Mouse (Mus musculus) megakaryocyte, embryonic 14.5 days (primary cell): ENCODE data around the gene Copb1.

ENCODE experiments used
- FLI1 ChIP-seq: IDR thresholded peaks from 2 replicates; pipeline ENCODE4 v1.6.1; 2012; ENCODE audit warnings: low read length, inconsistent platforms, mixed read lengths
- GATA1 ChIP-seq: IDR thresholded peaks from 3 replicates; pipeline ENCODE4 v1.6.1; 2012; ENCODE audit warnings: mixed read lengths, low read length, inconsistent platforms, borderline replicate concordance

- TF ChIP-seq GATA1: no peak
- no peak for TF ChIP-seq FLI1
Measured at GRCm38 (mm10) chr7:114182708-114183107, 71.8 kb downstream of the Copb1 start.
